Mouse (Mus musculus) embryonic fibroblast, embryonic 13.5 days (primary cell): ENCODE measurements around the gene Cacna1s.

Experiments used
- CTCF ChIP-seq: IDR thresholded peaks from 2 replicates; pipeline ENCODE4 v1.5.1; 2011; ENCODE audit warnings: mild to moderate bottlenecking, control low read depth, low read length, moderate library complexity, borderline replicate concordance; ENCODE audit not compliant: insufficient read depth
- POLR2A ChIP-seq: IDR thresholded peaks from 2 replicates; pipeline ENCODE4 v1.6.1; 2011; ENCODE audit warnings: low read depth, mild to moderate bottlenecking, control low read depth, low read length, moderate library complexity

GRCm38 (mm10) chr1:136008159-136008533 is 44.4 kb upstream of the Cacna1s start:
- TF ChIP-seq CTCF (no peak), POLR2A (no peak)
